Mouse (Mus musculus) central nervous system, embryonic 18 days (tissue): ENCODE results near the gene Armc12. TPM values are rescaled to one million over a fixed set of nuclear protein-coding genes. Genes with fewer than 3 reads are reported as not detected.

Experiments
- polyA plus RNA-seq: library from polyadenylated mRNA; depleted of rRNA; stranded (reverse); fragments of >200 nt; gene quantifications from 2 replicates; pipeline ENCODE4 v1.2.3, GENCODE M21; 2012; rRNA removed

Armc12 gene
- 0.07 and 0.19 TPM in 2 replicates for polyA plus RNA-seq

GRCm38 (mm10) chr17:28530506-28530905 is at the start of gene Armc12:
Gene Armc12 (plus strand): TSS chr17:28530806.

DNA sequence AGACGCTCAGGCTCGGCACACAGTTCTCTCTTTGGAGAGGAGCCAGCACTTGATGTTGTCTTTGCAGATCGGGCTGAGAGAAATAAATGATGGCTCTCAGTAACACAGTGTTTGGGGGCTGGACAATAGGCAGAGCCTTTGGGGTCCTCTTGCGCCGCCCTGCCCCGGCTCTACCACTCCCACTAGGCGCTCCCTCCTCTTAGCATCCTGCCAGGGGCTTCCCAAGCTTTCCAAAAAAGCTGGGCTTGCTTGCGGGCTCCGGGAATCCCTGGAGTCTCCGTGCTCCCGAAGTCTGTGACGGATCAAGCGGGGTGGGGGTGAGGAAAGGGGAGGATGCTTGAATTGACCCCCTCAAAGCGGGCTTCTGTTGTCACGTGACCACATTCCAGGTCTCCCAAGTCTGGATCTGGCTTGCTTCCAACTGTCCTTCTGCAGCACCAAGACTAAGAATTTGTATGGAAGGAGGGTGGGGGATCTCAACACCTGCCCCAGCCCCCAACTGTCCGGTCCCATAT is 13.1 kb upstream of the Armc12 start, which contains the start of gene Fkbp5:
Gene Fkbp5 (minus strand): TSS at position 87 of the 515 bp plus-strand sequence.

DNA sequence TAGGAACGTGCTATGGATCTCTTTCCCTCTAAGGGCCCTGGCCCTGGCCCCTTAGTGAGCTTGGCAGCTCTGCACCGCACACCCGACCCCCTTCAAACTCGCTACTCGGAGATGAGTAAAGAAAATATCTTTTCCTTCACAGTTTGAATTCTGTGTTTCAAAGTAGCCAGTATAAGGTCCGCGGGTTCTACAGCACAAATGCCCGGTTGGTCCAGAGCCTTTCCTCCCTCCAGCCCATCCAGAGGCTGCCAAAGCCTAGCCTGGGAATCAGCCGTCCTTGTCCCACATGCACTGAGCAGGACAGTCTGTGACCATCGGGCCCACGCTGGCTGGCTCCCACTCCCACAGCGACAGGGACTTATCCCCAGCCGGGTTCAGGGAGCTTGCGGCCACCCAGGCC is 18.5 kb downstream of the Armc12 start, which contains the start of gene Clpsl2:
Gene Clpsl2 (plus strand): TSS at position 301 of the 400 bp plus-strand sequence.

GRCm38 (mm10) chr17:28560598-28560997 is 30.0 kb downstream of the Armc12 start, which contains the start of gene Clps:
Gene Clps (minus strand): TSS chr17:28560766.

DNA sequence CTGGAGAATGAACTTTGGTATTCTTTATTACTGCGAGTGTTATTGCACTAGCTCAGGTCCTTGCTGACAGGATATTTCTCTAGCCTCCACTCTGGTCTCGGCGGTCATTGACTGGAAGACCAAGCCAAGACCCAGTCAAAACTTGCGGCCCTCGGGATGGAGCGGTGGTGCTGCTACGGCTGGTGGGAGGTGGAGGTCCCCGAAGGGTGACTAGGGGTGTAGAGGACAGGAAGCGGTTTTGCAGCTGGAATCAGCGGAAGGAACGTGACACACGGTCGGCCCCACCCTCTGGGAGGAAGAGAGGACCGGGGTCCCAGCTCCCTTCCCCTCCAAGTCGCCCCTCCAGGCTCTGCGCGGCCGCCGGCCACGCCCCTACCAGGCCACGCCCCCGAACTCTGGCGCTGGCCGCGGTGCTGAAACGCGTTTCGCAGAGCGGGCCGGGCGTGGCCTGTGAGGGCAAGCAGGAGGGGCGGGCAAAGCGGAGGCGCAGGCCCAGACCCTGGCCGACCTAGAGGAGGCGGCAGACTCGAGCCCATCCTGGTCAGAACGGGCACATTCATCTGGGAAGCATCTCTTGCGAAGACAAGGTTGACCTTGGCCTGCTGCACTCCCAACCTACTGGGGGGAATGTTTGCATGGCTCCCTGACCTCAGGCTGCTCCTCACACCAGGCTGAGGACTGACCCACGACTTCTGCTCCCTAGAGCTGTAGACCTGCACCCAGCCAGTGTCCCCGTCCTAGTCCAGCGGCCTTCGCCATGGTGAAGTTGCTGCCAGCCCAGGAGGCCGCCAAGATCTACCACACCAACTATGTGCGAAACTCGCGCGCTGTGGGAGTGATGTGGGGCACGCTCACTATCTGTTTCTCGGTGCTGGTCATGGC is 44.9 kb downstream of the Armc12 start, which contains the start of gene Lhfpl5:
Gene Lhfpl5 (plus strand): TSS at position 398 of the 882 bp plus-strand sequence.

Other genes starting within 250 kb of the Armc12 start
- gene Fance, start 217.3 kb upstream of the Armc12 start, polyA plus RNA-seq = 12.8 and 16.0 TPM in 2 replicates
- gene Rpl10a, start 202.3 kb upstream of the Armc12 start, polyA plus RNA-seq = 1,647 and 1,951 TPM in 2 replicates
- 6.2 and 7.0 TPM in 2 replicates for gene Tead3, start 180.0 kb upstream of the Armc12 start, polyA plus RNA-seq
- gene Tulp1, start 165.6 kb upstream of the Armc12 start, polyA plus RNA-seq = 0.95 and 1.1 TPM in 2 replicates
- gene Fkbp5, start 13.3 kb upstream of the Armc12 start, polyA plus RNA-seq = 32.5 and 34.7 TPM in 2 replicates
- gene Clpsl2, start 18.6 kb downstream of the Armc12 start, polyA plus RNA-seq = not detected in 2 replicates
- gene Clps, start 30.0 kb downstream of the Armc12 start, polyA plus RNA-seq = not detected in 2 replicates
- gene Lhfpl5, start 44.8 kb downstream of the Armc12 start, polyA plus RNA-seq = 17.2 and 17.4 TPM in 2 replicates
- gene Srpk1, start 91.9 kb downstream of the Armc12 start, polyA plus RNA-seq = 60.2 and 61.1 TPM in 2 replicates
- 4.1 and 4.5 TPM in 2 replicates for gene Slc26a8, start 159.4 kb downstream of the Armc12 start, polyA plus RNA-seq
- 65.5 and 67.4 TPM in 2 replicates for gene Mapk14, start 160.5 kb downstream of the Armc12 start, polyA plus RNA-seq
- 0.56 and 0.62 TPM in 2 replicates for gene AC170998.1, start 195.3 kb downstream of the Armc12 start, polyA plus RNA-seq
- 1.2 and 4.9 TPM in 2 replicates for gene Mapk13, start 238.5 kb downstream of the Armc12 start, polyA plus RNA-seq